Mouse (Mus musculus): ENCODE measurements around the gene Sesn2. TPM values are rescaled to one million over a fixed set of nuclear protein-coding genes. Genes with fewer than 3 reads are reported as not detected.

The Sesn2 gene
- polyA plus RNA-seq, 1 experiment from 2014 or later = 10.0 TPM

GRCm38 (mm10) chr4:132519188-132519587 is 8.9 kb upstream of the Sesn2 start:
- peaks cover 8% of the 10 kb centered on the region; the same call in 1 of the 2 replicates for H3K4me1 ChIP-seq (ENCODE audit: control insufficient read depth, insufficient read depth, low read length)
- no peaks in the 10 kb centered on the region for H3K27me3 ChIP-seq (ENCODE audit: control insufficient read depth, insufficient read depth, low read depth, low read length)
- no peaks in the 10 kb centered on the region for H3K9me3 ChIP-seq (replicated peaks; ENCODE audit: control insufficient read depth, low read length, poor library complexity, severe bottlenecking)
- ATAC-seq = no peak
- no peak overlapping the region for H3K4me2 ChIP-seq (ENCODE audit: low read length)
- no peaks in the 10 kb centered on the region for H3K36me3 ChIP-seq (ENCODE audit: control insufficient read depth, insufficient read depth, low read length)
- no peak overlapping the region for H3K4me3 ChIP-seq (ENCODE audit: low read depth, low read length)
- WGBS = 94% methylated on average over 3 of the region's 3 CpGs
- no peak overlapping the region for H3K27ac ChIP-seq (ENCODE audit: low read length)
- H3K9ac ChIP-seq (ENCODE audit: low read depth, low read length) = no peak overlapping the region

- Histone ChIP-seq H3K4me3 (ENCODE audit: low read depth, low read length) (no peak overlapping the region), H3K4me2 (ENCODE audit: low read length) (no peak overlapping the region), H3K27me3 (ENCODE audit: control insufficient read depth, insufficient read depth, low read depth, low read length) (peaks cover 3% of the 10 kb centered on the region), H3K9me3 (replicated peaks; ENCODE audit: control insufficient read depth, low read length, poor library complexity, severe bottlenecking) (no peaks in the 10 kb centered on the region), H3K4me1 (ENCODE audit: control insufficient read depth, insufficient read depth, low read length) (peaks cover 8% of the 10 kb centered on the region; the same call in 1 of the 2 replicates), H3K36me3 (ENCODE audit: control insufficient read depth, insufficient read depth, low read length) (no peaks in the 10 kb centered on the region), H3K27ac (ENCODE audit: low read length) (no peak overlapping the region), H3K9ac (ENCODE audit: low read depth, low read length) (no peak overlapping the region)
- no peak for ATAC-seq
- WGBS = 88% methylated on average over 8 of the region's 8 CpGs
Measured at GRCm38 (mm10) chr4:132518066-132518465, 7.8 kb upstream of the Sesn2 start.

- Histone ChIP-seq H3K9ac (ENCODE audit: low read depth, low read length) (0 out of 2 replicates have a peak overlapping the region, but pooled peaks have one; percentile 4), H3K27me3 (ENCODE audit: control insufficient read depth, insufficient read depth, low read depth, low read length) (peaks cover 3% of the 10 kb centered on the region), H3K4me3 (ENCODE audit: low read depth, low read length) (peak overlapping the region; percentile 37), H3K36me3 (ENCODE audit: control insufficient read depth, insufficient read depth, low read length) (no peaks in the 10 kb centered on the region), H3K27ac (ENCODE audit: low read length) (peak overlapping the region; percentile 48), H3K4me2 (ENCODE audit: low read length) (peak overlapping the region; percentile 89), H3K9me3 (replicated peaks; ENCODE audit: control insufficient read depth, low read length, poor library complexity, severe bottlenecking) (no peaks in the 10 kb centered on the region), H3K4me1 (ENCODE audit: control insufficient read depth, insufficient read depth, low read length) (peaks cover 8% of the 10 kb centered on the region; the same call in 1 of the 2 replicates)
- 20% methylated on average over 22 of the region's 22 CpGs for WGBS
- peak; percentile 95 for ATAC-seq
Measured at GRCm38 (mm10) chr4:132515369-132516155, 5.3 kb upstream of the Sesn2 start.

GRCm38 (mm10) chr4:132514555-132515135 is 4.3 kb upstream of the Sesn2 start:
- peaks cover 3% of the 10 kb centered on the region for H3K27me3 ChIP-seq (ENCODE audit: control insufficient read depth, insufficient read depth, low read depth, low read length)
- H3K36me3 ChIP-seq (ENCODE audit: control insufficient read depth, insufficient read depth, low read length) = no peaks in the 10 kb centered on the region
- WGBS = 1% methylated on average over 21 of the region's 21 CpGs
- H3K27ac ChIP-seq (ENCODE audit: low read length) = peak overlapping the region; percentile 48; the same call in 1 of the 2 replicates
- H3K9ac ChIP-seq (ENCODE audit: low read depth, low read length) = peak overlapping the region; percentile 30; the same call in 1 of the 2 replicates
- H3K4me1 ChIP-seq (ENCODE audit: control insufficient read depth, insufficient read depth, low read length) = peaks cover 8% of the 10 kb centered on the region; the same call in 1 of the 2 replicates
- no peaks in the 10 kb centered on the region for H3K9me3 ChIP-seq (replicated peaks; ENCODE audit: control insufficient read depth, low read length, poor library complexity, severe bottlenecking)
- peak overlapping the region; percentile 89 for H3K4me2 ChIP-seq (ENCODE audit: low read length)
- no peak for ATAC-seq
- peak overlapping the region; percentile 37 for H3K4me3 ChIP-seq (ENCODE audit: low read depth, low read length)

- no peak overlapping the region for H3K4me3 ChIP-seq (ENCODE audit: low read depth, low read length)
- H3K27ac ChIP-seq (ENCODE audit: low read length) = no peak overlapping the region
- ATAC-seq = no peak
- no peaks in the 10 kb centered on the region for H3K36me3 ChIP-seq (ENCODE audit: control insufficient read depth, insufficient read depth, low read length)
- H3K4me2 ChIP-seq (ENCODE audit: low read length) = no peak overlapping the region
- H3K27me3 ChIP-seq (ENCODE audit: control insufficient read depth, insufficient read depth, low read depth, low read length) = peaks cover 3% of the 10 kb centered on the region
- WGBS = 29% methylated on average over 14 of the region's 14 CpGs
- peaks cover 8% of the 10 kb centered on the region; the same call in 1 of the 2 replicates for H3K4me1 ChIP-seq (ENCODE audit: control insufficient read depth, insufficient read depth, low read length)
- H3K9me3 ChIP-seq (replicated peaks; ENCODE audit: control insufficient read depth, low read length, poor library complexity, severe bottlenecking) = no peaks in the 10 kb centered on the region
- no peak overlapping the region for H3K9ac ChIP-seq (ENCODE audit: low read depth, low read length)
Measured at GRCm38 (mm10) chr4:132513395-132514273, 3.3 kb upstream of the Sesn2 start.

- Histone ChIP-seq H3K36me3 (ENCODE audit: control insufficient read depth, insufficient read depth, low read length) (no peaks in the 10 kb centered on the region), H3K4me2 (ENCODE audit: low read length) (no peak overlapping the region), H3K4me1 (ENCODE audit: control insufficient read depth, insufficient read depth, low read length) (peaks cover 8% of the 10 kb centered on the region; the same call in 1 of the 2 replicates), H3K27ac (ENCODE audit: low read length) (no peak overlapping the region), H3K9me3 (replicated peaks; ENCODE audit: control insufficient read depth, low read length, poor library complexity, severe bottlenecking) (no peaks in the 10 kb centered on the region), H3K9ac (ENCODE audit: low read depth, low read length) (no peak overlapping the region), H3K27me3 (ENCODE audit: control insufficient read depth, insufficient read depth, low read depth, low read length) (peaks cover 3% of the 10 kb centered on the region), H3K4me3 (ENCODE audit: low read depth, low read length) (no peak overlapping the region)
- no peak for ATAC-seq
- WGBS = 70% methylated on average over 3 of the region's 3 CpGs
Measured at GRCm38 (mm10) chr4:132512080-132512479, 1.8 kb upstream of the Sesn2 start.

GRCm38 (mm10) chr4:132509621-132510296 is 542 bp downstream of the Sesn2 start:
- Histone ChIP-seq H3K27ac (ENCODE audit: low read length) (peak overlapping the region; percentile 76), H3K4me1 (ENCODE audit: control insufficient read depth, insufficient read depth, low read length) (peaks cover 5% of the 10 kb centered on the region; the same call in 1 of the 2 replicates), H3K9me3 (replicated peaks; ENCODE audit: control insufficient read depth, low read length, poor library complexity, severe bottlenecking) (no peaks in the 10 kb centered on the region), H3K27me3 (ENCODE audit: control insufficient read depth, insufficient read depth, low read depth, low read length) (peaks cover 3% of the 10 kb centered on the region), H3K9ac (ENCODE audit: low read depth, low read length) (peak overlapping the region; percentile 81), H3K36me3 (ENCODE audit: control insufficient read depth, insufficient read depth, low read length) (no peaks in the 10 kb centered on the region), H3K4me3 (ENCODE audit: low read depth, low read length) (peak overlapping the region; percentile 86), H3K4me2 (ENCODE audit: low read length) (peak overlapping the region; percentile 93)
- peak; percentile 72 for ATAC-seq
- under 1% methylated on average over 50 of the region's 52 CpGs for WGBS

GRCm38 (mm10) chr4:132507210-132507609 is 3.1 kb downstream of the Sesn2 start:
- ATAC-seq = no peak
- WGBS = 46% methylated on average over 2 of the region's 2 CpGs
- Histone ChIP-seq H3K4me3 (ENCODE audit: low read depth, low read length) (no peak overlapping the region), H3K36me3 (ENCODE audit: control insufficient read depth, insufficient read depth, low read length) (no peaks in the 10 kb centered on the region), H3K27me3 (ENCODE audit: control insufficient read depth, insufficient read depth, low read depth, low read length) (no peaks in the 10 kb centered on the region), H3K4me1 (ENCODE audit: control insufficient read depth, insufficient read depth, low read length) (no peaks in the 10 kb centered on the region; the same call in 1 of the 2 replicates), H3K9me3 (replicated peaks; ENCODE audit: control insufficient read depth, low read length, poor library complexity, severe bottlenecking) (no peaks in the 10 kb centered on the region), H3K9ac (ENCODE audit: low read depth, low read length) (no peak overlapping the region), H3K27ac (ENCODE audit: low read length) (no peak overlapping the region), H3K4me2 (ENCODE audit: low read length) (no peak overlapping the region)

Data from midbrain, embryonic 16.5 days (tissue).